Mouse (Mus musculus) adrenal gland, postnatal 4 days (tissue): ENCODE results near the gene Hcar2. TPM values are rescaled to one million over a fixed set of nuclear protein-coding genes. Genes with fewer than 3 reads are reported as not detected.

ENCODE experiments used
- total RNA-seq, 2 experiments: library from RNA; stranded (reverse); gene quantifications; 2 replicates each; pipeline ENCODE4 v1.2.3; 2021

Hcar2 gene
- total RNA-seq, 2 experiments from 2014 or later, result 0.59 to 1.4 TPM

Other genes with a start within 250 kb of the Hcar2 start
- gene Clip1, start 180.9 kb downstream of the Hcar2 start, total RNA-seq, result 10 to 100 TPM; 61.1 to 69.9 TPM
- gene Zcchc8, start 144.4 kb downstream of the Hcar2 start, total RNA-seq, result 10 to 100 TPM; 63.1 to 69.9 TPM
- gene Rsrc2, start 116.1 kb downstream of the Hcar2 start, total RNA-seq, result 100 to 1,000 TPM in 1 of 2 experiments, 10 to 100 TPM in 1; 98.7 to 101 TPM
- 10 to 100 TPM; 14.3 to 22.3 TPM for gene Kntc1, start 115.8 kb downstream of the Hcar2 start, total RNA-seq
- gene Hcar1, start 14.5 kb upstream of the Hcar2 start, total RNA-seq, result 1 to 10 TPM; 7.2 to 9.6 TPM
- gene Denr, start 41.7 kb upstream of the Hcar2 start, total RNA-seq, result 10 to 100 TPM; 77.3 to 80.0 TPM
- gene Gm43518, start 61.9 kb upstream of the Hcar2 start, total RNA-seq, result 1 to 10 TPM; 1.7 to 2.2 TPM
- 1 to 10 TPM; 5.4 to 8.0 TPM for gene Ccdc62, start 65.2 kb upstream of the Hcar2 start, total RNA-seq
- gene Hip1r, start 108.1 kb upstream of the Hcar2 start, total RNA-seq, result 10 to 100 TPM; 16.3 to 23.6 TPM
- 10 to 100 TPM; 61.4 to 64.1 TPM for gene Vps37b, start 166.8 kb upstream of the Hcar2 start, total RNA-seq
- 1 to 10 TPM; 5.8 to 7.2 TPM for gene Abcb9, start 230.3 kb upstream of the Hcar2 start, total RNA-seq
- gene Ogfod2, start 246.8 kb upstream of the Hcar2 start, total RNA-seq, result 10 to 100 TPM; 36.7 to 36.9 TPM